Mouse (Mus musculus): ENCODE measurements around the gene Nelfcd.

DNA sequence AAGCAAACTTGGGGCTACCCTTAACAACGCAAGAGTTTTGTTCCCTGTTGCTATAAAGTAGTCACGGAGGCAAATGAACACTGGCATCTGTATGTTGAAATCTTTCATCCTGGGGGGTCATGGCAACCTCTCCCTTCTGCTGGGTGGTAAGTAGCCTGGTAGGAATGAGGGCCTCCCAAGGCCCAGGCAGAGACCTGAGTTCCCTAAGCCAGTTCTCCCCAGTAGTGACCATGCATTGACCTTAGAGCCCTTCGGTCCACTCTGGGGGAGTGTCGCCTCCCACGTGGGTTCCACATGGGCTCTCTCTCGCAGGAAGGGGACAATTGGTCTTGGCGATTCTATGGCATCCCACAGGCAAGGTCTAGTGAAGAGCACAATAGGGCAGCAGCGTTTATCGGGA, 24.4 kb downstream of the Nelfcd start:
- TF ChIP-seq CTCF (IDR thresholded peaks at IDR 0.05; ENCODE audit: control insufficient read depth, insufficient read depth, low read length) (no peak), POLR2A (IDR thresholded peaks at IDR 0.05; ENCODE audit: borderline replicate concordance, control insufficient read depth, low read depth, low read length) (no peak)

All from bone marrow, adult 2 months (tissue).